Mouse (Mus musculus) 416B (cell line): ENCODE data around the gene Tbc1d2.
"Not testable (repeated sequence)": the region's sequence is repeated elsewhere in the genome, so short reads cannot be mapped to it uniquely, and the experiment has no call there.

Source experiments
- DNase-seq: peaks from one replicate; pipeline ENCODE4 v3.0.0; 2011; ENCODE audit warnings: low read depth

Gene Tbc1d2

DNA sequence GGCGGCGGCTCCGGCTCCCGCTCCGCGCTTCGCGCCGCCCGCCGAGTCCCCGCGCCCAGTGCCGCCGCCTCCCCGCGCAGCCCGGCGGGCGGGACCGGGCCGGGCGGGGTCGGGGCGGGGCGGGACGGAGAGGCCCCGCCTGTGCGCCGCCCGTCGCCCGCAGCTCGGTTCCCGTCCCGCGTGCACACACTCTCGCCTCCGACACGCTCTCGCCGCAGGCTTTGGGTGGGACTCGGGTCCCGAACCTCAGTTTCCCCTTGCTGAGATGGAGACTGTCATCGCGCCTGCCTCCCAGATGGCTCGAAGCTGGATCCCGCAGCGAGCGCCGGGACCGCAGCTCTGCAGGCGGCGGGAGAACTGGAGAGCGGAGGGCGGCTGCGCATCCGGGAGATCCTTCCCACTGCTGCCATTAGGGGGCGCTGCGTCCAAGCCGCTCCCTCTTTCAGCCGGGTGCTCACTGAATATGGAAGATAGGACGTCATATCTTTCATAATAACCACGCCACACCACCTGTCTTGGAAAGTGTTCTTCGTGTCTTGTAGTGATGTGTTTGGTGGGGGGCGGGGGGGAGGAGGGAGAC, 48.1 kb downstream of the Tbc1d2 start, which contains the start of gene Coro2a:
Coro2a (minus strand) TSS at position 359 of the 580 bp plus-strand sequence.
- DNase-seq, result peak; percentile 90

DNA sequence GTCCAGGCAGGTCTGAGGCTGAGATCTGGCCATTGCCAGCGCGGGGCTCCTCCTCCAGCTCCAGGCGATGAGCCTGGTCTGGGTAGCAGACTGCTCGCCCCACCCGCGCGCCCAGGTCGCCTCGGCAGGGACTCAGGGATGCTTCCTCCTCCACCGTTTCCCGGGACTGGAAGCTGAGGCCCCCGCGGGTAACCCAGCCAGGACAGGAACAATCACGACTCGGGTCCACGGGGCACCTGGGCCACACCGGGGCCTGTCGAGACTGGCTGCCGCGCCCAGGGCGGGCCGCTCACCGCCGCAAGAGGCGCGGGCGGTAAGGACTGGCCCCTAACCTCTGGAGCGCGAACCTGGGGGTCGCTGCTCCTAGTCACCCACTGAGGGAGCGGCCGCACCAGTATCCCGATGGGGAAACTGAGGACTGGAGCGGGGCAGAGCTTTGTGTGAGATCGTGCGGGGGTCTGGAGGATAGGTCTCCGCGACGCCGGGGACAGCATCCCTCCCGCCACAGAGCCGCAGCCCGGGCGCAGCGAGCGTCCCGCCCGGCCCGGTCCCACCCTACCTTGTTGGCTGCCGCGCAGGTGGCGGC, 48.7 kb downstream of the Tbc1d2 start:
- DNase-seq, result no peak

DNA sequence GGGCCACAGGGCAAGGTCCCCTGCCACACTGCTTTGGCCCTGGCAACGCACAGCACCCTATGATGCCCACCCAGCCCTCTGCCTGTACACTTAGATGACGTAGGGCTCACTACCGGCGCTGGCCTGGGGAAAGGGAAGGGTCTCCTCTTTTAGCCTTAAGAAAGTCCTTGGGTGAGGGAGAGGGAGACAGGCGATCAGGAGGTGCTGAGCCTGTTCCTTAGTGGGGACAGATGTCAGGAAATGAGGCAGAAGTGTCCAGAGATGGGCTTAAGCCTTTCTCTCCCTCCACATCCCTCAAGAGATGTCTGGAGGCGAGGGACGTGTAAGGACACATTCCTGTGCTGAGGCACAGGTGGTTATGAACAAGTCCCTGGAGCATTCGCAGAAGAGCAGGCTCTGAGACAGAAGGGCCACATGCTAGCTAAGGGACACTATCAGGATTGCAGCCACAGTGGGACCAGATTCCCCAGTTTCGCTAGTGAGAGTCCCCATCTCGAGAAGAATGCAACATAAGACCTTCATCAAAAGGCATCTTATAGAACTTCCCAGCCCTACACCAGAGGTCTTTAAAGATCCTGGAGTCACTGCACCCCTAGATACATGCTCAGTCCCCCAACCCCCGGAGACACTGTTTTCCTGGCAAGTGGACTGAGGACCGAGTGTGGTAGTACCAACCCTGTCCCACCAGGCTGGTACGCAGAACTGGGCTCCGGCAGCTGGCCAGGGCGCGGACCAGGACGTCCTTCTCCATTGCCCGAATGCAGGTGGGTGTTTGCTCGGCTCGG, 49.3 kb downstream of the Tbc1d2 start:
- peak; percentile 29 for DNase-seq

DNA sequence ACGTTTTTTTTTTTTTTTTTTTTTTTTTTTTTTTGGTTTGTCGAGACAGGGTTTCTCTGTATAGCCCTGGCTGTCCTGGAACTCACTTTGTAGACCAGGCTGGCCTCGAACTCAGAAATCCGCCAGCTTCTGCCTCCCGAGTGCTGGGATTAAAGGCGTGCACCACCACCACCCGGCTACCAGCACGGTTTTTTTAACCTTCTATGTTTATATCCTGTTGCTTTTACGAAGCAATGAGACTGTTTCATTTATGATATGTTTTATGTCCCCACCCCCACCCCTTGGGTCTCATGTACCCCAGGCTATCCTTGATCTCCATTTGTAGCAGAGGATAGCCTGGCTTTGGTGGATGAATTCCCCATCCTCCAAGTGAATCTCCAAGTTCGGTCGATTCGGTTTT, 50.4 kb downstream of the Tbc1d2 start:
- not testable (repeated sequence) for DNase-seq

DNA sequence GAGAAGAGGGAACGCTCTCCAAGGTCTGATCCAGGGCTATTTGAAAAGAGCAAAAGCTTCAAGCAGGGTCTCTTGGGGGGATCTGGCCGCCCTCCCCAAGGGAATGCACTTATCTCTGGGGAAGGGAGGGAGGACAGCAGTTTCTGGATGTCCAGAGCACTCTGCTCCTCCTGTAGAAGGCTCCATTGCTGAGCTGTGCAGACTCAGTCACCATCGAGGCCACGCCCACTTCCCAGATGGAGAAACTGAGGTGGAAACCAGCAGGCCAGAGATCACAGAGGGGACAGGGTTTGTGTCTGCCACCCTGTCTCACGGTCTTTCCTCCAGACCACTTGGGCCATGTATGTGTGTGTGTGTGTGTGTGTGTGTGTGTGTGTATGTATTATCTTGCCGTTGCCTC, 51.0 kb downstream of the Tbc1d2 start:
- peak; percentile 45 for DNase-seq

DNA sequence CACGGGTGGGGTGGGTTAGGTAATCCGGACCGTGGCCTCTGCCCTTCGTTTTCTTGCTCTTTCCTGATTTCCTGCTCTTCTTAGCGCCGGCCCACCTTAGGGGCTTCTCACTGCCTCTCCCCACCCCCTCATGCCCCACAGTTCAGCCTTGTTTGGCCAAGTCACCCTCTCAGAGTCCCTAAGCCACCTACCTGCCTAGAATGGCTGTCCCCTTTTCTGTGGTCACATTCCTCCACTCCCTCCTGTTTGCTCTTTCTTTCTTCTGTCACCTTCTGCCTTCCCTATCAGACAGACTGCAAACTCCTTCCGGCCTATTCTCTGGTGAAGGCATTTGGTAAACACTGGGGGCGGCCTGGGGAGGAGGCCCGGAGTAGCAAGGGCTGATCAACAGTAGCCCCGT, 51.9 kb downstream of the Tbc1d2 start:
- no peak for DNase-seq

DNA sequence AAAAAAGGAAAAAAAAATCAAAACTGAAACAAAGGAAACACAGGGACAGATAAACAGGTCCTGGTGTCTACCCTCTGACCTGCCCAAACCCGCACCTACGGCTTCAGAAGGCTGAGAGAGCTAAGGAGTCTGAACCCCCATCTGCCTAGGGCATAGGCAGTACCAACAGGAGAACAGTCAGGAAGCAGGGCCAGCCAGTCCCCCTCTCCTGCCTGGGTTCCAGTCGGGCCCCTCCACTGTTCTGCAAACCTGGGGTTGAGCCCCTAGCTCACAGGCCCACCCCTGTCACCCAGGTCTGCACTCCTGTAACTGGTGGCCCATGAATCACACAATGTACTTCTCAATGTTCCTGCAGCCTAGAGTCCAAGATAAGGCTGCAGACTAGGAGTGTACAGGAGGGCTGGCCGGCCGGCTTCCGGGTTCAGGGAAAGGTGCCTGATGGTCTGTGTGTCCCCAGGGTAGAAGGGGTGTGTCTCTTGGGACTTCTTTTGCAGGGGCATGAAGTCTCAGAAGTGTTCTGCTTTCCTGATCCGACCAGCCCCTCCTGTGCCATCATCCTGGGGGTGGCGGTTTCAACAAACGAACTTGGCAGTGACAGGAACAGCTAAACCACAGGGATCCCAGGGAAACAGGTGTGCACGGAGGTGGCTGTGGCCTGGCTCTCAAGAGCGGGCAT, 52.6 kb downstream of the Tbc1d2 start:
- peak; percentile 63 for DNase-seq

DNA sequence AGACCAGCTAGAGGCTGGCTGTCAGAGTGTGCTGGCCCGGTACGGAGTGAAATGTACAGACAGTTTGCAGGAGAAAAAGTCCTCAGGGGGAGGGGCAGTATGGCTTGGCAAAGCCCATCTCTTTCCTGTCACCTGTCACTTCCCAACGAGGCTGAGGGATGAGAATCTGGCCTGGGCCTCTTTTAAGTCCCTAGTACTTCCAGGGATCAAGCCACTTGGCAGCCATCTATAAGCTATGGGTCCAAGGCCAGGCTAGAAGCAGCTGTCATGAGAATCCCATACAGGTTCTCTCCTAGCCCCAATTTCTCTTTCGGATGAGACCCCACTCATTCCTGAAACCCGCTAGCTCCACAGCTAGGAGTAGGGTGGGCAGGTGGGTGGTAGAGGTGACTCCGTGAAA, 53.6 kb downstream of the Tbc1d2 start:
- no peak for DNase-seq

DNA sequence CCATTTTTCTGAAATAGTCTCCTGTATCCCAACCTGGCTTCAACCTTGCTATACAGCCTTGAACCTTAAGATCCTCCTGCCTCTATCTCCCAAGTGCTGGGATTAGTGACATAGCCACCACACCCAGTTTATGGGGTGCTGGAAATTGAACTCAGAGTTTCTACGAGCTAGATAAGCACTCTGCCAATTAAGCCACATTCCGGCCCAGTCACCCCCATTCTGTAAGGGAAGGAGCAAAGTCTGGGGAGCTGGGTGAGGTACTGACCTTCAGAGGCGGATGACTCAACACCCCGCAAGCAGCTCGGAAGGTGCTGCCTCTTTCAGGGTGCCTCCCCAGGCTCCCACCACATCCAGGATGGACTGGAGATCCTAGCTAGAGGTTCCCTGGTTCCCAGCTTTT, 55.9 kb downstream of the Tbc1d2 start:
- peak; percentile 73 for DNase-seq

DNA sequence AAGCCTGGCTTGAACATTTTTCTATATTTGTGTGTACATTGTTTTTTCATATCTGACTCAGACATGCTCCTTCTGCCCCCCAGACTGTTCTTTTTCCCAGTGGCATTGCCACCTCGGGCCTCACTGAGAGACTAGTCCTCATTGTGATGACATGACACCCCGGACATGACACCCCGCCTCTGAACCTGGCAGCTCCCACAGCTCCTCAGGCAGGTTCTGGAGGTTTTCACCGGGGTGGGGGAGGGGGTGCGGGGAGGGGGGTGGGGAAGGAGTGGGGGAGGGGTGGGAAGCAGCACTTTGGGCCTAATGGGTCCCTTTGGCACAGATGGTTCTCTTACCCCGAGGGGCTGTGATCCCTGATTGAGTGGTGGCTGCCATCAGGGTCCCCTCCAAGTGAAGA, 56.5 kb downstream of the Tbc1d2 start:
- DNase-seq, result no peak

DNA sequence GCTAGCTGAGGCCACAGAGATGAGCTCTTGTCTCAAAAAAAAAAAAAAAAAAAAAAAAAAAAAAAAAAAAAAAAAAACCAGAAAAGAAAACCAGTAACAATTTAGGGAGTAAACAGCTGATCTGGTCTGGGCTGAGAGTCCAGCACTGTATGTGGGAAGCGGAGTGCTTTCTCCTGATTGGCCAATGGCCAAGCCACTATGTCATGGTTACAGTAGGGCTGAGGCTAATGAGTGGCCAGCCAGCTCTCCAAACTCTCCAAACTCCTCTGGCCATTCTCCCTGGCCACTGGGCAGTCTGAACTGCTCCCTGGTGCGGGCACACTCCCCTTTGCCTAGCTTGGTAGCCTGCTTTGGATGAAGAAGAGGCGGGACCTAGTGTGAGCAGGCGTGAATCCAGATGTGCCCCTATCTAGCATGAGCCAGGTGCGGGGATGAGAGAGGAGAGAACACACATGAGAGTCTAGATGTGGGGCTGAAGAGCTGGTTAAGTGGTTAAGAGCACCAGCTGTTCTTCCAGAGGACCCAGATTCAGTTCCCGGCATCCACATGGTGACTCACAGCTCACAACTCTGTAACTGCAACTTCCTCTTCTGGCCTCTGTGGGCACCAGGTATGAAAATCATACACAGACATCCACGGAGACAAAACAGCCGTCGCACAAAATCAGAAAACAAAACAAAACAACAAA, 58.0 kb downstream of the Tbc1d2 start:
- DNase-seq, result peak; percentile 84

DNA sequence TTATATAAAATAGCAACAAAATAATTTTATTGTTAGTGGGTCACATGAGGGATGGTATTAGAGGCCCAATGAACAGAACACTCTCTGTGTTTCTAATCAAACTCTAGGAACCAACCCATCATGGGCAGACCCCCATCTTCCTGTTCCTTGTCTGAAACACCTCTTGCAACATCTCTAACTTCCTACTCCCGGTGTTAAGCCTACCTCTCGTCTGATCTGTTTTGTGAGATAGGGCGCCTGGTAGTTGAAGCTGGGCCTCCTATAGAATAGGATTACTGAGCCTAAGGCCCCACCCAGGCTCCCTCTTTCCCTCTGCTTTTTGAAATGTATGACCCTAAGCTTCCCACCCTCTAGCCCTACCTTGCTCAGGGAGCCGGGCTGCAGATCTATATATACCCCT, 59.2 kb downstream of the Tbc1d2 start:
- peak; percentile 84 for DNase-seq

DNA sequence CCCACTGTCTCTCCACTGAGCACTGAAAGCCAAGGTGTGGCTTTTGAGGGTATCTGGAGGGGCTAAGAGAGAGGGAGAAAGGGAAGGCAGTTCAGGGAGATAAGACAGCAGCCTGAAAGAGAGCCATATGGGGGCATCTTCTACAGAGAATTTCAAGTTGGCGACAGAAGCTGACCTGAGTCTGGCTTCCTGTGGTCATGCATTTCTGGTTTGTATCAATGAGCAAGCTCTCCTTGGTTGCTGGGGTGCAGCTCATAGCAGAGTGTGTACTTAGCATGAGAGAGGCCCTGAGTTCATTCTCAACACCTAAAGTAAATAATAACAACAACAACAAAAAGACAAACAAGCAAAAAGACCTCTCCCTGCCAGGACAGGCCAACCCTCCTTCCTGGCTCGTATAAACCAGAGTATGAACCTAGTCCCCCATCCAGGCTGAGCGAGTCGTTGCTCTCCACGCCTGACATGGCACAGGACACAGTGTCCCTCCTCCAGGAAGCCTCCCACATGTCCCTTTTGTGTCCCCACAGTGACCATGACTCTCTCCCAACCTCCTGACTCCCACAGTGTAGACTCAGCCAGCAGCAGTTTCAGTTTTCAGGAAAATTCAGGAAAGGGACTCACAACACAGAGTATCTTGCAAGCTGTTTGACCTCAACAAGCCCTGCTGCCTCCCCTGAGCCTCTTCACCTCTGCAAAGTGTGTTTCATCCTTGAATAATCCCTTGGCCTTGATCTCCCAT, 59.9 kb downstream of the Tbc1d2 start:
- peak; percentile 63 for DNase-seq

DNA sequence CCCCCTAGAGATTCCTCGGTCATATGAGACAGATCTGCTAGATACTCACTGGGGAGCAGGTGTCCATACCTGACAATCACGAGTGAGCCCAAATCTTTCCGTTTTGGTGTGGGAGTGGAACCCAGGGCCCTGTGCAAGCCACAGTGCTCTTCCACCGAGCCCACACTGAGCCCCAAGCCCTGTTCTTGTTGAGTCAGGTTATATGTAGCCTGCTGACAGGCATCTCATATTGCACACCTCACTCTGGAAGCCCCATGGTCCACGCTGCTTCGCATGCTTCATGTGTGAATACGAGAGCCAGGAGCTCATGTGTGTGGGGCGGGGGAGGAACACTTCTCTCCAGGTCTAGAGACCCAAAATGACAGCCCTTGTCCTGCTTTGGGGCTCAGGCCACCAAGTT, 60.9 kb downstream of the Tbc1d2 start:
- no peak for DNase-seq

DNA sequence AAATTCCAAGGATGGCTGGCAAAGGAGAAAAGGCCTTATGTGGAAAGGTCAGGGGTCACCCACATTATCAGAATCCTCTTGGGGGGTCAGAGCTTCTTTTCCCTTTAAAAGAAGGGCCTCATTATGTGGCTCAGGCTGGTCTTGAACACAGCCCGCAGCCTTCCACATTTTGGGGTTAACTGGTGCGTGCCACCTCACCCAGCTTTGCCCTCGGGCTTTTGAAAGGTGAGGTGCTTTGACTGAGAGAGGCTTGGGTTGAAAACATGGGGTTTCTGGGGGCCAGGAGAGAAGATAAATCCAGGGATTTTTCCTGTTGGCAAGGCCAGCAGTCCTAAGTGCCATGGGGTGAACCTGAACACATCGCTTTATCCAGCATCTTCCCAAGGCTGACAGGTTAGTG, 63.5 kb downstream of the Tbc1d2 start:
- no peak for DNase-seq

DNA sequence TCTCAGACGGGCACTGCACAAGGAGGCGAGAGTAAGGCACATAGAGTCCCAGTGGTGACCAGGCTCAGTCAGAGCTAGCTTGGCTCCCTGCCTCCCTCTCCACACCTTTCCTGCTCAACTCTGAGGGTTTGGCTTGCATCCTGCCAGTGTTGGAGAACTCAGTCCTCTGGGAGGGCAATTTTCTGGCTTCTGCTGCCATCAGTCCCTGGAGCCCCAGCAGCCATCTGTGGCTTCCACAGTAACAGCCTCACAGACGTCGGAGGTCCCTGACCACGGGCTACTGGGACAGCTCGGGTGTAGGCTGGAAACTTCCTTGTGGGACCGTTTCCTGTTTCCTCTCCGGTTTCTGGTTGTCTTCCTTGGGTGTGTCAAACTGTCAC, 64.2 kb downstream of the Tbc1d2 start:
- DNase-seq, result no peak

DNA sequence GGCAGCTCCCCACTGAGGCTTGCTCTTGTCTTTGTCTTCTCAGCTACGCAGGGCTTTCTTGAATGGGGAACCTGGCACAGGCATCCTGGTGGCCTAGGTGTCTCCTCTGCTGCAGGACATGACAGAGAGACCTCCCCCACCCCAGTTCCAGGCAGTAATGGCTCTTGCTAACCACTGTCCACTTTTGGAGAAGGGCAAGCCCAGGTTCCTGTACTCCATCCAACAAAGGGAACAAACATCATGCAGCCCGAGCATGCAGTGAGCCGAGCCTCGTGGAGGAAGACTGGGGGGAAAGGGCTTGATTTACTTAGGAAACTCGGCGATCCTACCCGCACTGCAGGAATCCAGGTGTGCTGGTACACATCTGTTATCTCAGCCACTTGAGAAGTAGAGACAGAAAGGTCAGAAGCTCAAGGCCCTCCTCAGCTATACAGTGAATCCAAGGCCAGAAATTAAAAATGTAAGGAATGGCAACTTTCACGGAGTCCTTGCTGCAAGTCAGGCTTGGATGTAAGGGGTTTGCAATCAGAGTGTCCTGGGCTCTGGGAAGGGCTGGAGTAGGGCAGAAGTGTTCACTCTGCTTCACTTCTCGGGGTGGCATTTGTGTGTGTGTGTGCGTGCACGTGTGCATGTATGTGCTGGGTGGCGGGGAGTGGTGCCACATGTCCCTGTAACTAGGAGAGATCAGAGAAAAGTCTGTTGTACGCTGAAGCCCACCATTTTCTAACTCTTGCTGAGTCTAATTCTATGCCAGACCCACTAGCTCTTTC, 64.8 kb downstream of the Tbc1d2 start:
- no peak for DNase-seq

DNA sequence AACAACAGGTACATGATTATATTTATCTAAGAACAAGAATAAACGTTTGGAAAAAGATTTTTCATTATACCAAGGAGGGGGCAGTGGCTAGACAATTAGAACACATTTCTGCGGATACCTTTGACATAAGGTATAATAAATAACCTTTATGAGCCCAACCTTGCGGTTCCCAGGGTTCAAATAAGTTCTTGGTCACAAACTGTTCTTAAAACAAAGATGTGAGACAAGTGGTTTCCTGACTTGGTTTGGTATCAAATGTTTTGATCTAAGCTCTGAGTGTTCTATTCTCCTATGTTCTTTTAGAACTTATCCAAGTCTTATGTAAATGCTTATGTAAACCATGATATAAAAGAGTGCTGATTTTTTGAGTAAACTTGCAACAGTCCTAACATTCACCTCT, 65.5 kb downstream of the Tbc1d2 start:
- DNase-seq, result peak; percentile 93

DNA sequence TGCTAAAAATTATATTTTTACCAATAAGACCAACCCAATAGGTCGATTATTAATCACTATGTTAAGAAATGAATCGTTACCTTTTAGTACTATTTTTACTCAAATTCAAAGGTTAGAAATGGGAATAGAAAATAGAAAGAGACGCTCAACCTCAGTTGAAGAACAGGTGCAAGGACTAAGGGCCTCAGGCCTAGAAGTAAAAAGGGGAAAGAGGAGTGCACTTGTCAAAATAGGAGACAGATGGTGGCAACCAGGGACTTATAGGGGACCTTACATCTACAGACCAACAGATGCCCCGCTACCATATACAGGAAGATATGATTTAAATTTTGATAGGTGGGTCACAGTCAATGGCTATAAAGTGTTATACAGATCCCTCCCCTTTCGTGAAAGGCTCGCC, 65.9 kb downstream of the Tbc1d2 start:
- DNase-seq, result not testable (repeated sequence)

DNA sequence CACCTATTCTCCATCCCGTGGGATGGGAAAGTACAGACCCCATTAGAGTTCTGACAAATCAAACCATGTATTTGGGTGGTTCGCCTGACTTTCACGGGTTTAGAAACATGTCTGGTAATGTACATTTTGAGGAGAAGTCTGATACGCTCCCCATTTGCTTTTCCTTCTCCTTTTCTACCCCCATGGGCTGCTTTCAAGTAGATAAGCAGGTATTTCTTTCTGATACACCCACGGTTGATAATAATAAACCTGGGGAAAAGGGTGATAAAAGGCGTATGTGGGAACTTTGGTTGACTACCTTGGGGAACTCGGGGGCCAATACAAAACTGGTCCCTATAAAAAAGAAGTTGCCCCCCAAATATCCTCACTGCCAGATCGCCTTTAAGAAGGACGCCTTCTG, 68.0 kb downstream of the Tbc1d2 start:
- DNase-seq, result not testable (repeated sequence)

DNA sequence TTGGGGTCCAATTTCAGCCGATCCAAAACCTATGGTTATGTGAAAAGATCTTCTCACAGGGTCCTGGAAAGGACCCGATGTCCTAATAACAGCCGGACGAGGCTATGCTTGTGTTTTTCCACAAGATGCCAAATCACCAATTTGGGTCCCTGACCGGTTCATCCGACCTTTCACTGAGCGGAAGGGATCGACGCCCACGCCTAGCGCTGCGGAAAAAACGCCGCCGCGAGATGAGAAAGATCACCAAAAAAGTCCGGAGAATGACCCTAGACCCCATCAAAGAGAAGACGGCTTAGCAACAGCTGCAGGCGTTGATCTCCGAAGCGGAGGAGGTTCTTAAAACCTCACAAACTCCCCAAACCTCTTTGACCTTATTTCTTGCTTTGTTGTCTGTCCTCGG, 68.4 kb downstream of the Tbc1d2 start:
- peak; percentile 50 for DNase-seq
